Mouse (Mus musculus) thymus, adult 2 months (tissue): Measurements from ENCODE around the gene Gm38394. TPM values are rescaled to one million over a fixed set of nuclear protein-coding genes. Genes with fewer than 3 reads are reported as not detected.

Source experiments
- DNase-seq: peaks from one replicate; pipeline ENCODE4 v3.0.0; 2021
- H3K27ac ChIP-seq: fragments of 200-500 bp; 2 replicates; pipeline ENCODE4 v1.5.1; 2012; ENCODE audit warnings: low read length, control low read depth; ENCODE audit not compliant: control insufficient read depth, insufficient read depth
- H3K27me3 ChIP-seq: fragments of 200-500 bp; 2 replicates; pipeline ENCODE4 v1.6.1; 2012; ENCODE audit warnings: mild to moderate bottlenecking, low read length, moderate library complexity, mixed read lengths; ENCODE audit not compliant: control insufficient read depth, insufficient read depth
- H3K36me3 ChIP-seq: fragments of 200-500 bp; 2 replicates; pipeline ENCODE4 v1.6.1; 2012; ENCODE audit warnings: mild to moderate bottlenecking, low read length, moderate library complexity; ENCODE audit not compliant: control insufficient read depth, insufficient read depth
- H3K4me1 ChIP-seq: fragments of 200-500 bp; replicated peaks from 2 replicates; pipeline ENCODE4 v1.6.1; 2012; ENCODE audit warnings: low read length; ENCODE audit not compliant: control insufficient read depth, insufficient read depth
- H3K4me3 ChIP-seq: fragments of 200-500 bp; 2 replicates; pipeline ENCODE4 v1.5.1; 2012; ENCODE audit warnings: mild to moderate bottlenecking, low read length, control low read depth, moderate library complexity; ENCODE audit not compliant: control insufficient read depth, insufficient read depth
- CTCF ChIP-seq: fragments of 200-500 bp; IDR thresholded peaks from 2 replicates; pipeline ENCODE4 v1.5.1; 2012; ENCODE audit warnings: mild to moderate bottlenecking, control low read depth, low read length, moderate library complexity, borderline replicate concordance; ENCODE audit not compliant: control insufficient read depth, poor library complexity, insufficient read depth; ENCODE audit errors: extremely low read depth
- POLR2A ChIP-seq: fragments of 200-500 bp; IDR thresholded peaks from 2 replicates; pipeline ENCODE4 v1.6.1; 2012; ENCODE audit warnings: mild to moderate bottlenecking, low read length, control low read depth, moderate library complexity; ENCODE audit not compliant: control insufficient read depth, poor library complexity, insufficient read depth; ENCODE audit errors: extremely low read depth
- WGBS: fragments of 180-500 bp; shearing (Covaris S2); methylation state at CpG from one replicate; pipeline ENCODE4 v1.1.7; 2018; 5-methylcytosine and 5-hydroxymethylcytosine counted together
- polyA plus RNA-seq: library from polyadenylated mRNA; depleted of rRNA; stranded (reverse); fragments of >200 nt; gene quantifications from 2 replicates; pipeline ENCODE4 v1.2.3, GENCODE M21; 2012; rRNA removed

Gene Gm38394
- polyA plus RNA-seq, 1 experiment = 5.9 TPM

DNA sequence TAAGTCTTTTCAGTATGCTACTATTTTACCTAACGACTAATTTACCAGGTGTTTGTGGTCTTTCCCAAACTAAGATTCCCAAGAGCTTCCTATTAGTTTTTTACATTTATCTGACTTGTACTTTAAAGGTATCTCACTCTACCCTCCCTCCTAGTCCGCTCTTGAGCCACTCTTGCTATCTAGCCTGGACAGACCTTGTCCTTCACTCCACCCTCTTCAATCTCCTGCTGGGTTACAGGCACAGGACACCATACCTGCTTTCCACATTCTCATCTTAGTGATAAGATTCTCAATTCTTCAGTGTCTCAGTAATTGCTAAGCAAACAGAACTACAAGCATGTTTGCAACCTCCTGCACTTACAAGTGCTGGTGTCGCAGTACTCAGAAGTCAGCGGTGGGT, 57.9 kb downstream of the Gm38394 start:
- peaks cover 63% of the 10 kb centered on the region for H3K36me3 ChIP-seq
- TF ChIP-seq CTCF = no peak
- no peak for TF ChIP-seq POLR2A
- H3K27me3 ChIP-seq = no peaks in the 10 kb centered on the region
- WGBS = over 99% methylated on average over 4 of the region's 4 CpGs
- DNase-seq = no peak
- no peaks in the 10 kb centered on the region for H3K4me1 ChIP-seq
- H3K4me3 ChIP-seq = no peak overlapping the region
- no peak overlapping the region for H3K27ac ChIP-seq

DNA sequence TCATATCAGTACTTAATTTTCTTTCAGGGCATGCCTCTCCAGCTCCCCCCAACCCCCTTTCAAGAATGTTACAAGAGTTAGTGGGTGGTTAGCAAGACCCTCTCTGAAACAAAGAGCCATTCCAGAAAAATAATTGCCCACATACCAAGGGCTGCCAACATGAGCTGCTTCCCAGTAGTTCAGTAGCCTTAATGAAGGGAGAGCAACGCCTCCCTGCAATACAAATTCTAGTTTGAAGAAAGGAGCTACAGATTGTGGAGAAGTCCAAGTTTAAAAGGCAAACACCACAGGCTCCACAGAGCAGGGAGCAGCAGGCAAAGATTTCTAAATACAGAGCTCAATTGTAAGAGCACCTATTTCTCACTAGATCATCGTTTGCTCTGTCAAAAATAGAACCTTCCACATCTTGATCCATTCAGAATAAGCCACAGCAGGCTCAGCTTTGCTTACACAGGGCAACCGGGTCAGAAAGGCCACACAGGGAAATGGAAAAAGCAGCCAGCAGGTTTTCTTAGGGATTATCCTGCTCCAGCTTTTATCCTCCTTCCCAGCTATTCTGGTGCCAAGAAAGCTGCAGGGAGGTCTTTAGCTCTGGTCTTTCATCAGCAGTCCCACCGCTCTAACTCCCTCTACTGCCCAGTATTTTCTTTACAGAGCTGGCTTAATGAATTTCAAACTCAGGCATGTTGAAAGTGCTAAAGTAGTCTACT, 64.7 kb downstream of the Gm38394 start:
- Histone ChIP-seq H3K27ac (no peak overlapping the region), H3K4me1 (no peaks in the 10 kb centered on the region), H3K36me3 (no peaks in the 10 kb centered on the region; the same call in 1 of the 2 replicates), H3K27me3 (no peaks in the 10 kb centered on the region), H3K4me3 (no peak overlapping the region)
- TF ChIP-seq POLR2A (no peak), CTCF (no peak)
- DNase-seq = no peak
- 50% methylated on average over 4 of the region's 4 CpGs for WGBS

DNA sequence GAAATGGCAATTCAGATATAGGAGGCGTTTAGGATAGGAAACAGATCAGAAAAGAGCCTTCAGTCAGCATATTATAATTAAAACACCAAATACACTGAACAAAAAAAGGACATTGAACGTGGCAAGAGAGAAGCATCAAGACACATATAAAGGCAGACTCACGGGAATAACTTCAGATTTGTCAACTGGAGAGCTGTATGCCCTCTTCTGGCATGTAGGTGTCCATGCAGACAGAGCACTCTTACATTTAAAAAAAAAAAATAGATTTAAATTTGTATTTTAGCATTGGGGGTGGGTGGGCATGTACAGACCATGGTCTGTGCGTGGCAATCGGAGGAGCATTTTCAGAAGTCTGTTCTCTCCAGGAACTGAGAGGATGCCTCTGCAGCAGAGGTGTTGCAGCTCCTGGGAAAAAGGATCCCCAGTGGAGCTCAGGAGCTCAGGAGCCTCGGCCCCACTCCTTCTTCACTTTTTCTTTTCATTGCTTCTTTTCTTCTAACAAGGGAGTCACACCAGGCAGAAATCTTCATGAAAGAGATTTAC, 75.1 kb downstream of the Gm38394 start:
- no peaks in the 10 kb centered on the region for H3K27me3 ChIP-seq
- H3K4me3 ChIP-seq = no peak overlapping the region
- no peaks in the 10 kb centered on the region for H3K36me3 ChIP-seq
- no peak overlapping the region for H3K27ac ChIP-seq
- H3K4me1 ChIP-seq = no peaks in the 10 kb centered on the region
- 86% methylated on average over 6 of the region's 6 CpGs for WGBS
- TF ChIP-seq CTCF (no peak), POLR2A (no peak)
- DNase-seq = no peak

DNA sequence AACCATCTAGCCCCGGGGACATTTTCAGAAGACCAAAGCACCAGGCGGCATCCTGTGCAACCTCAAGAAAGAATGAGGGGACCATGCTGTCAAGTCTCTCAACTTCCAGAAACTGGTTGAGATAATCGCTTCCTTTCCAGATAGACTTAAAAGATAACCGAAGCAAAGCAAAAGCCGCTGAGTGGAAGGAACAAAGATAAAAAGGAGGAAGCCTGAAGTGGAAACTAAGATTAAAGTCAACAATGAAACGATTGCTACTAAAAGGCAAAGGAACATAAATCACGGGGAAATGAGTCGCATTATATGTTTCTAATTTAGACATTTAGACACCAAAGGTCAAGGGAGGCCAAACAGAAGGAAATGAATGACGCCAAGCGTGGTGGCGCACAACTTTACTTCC, 89.8 kb downstream of the Gm38394 start:
- no peak overlapping the region for H3K27ac ChIP-seq
- TF ChIP-seq CTCF = no peak
- DNase-seq = no peak
- no peaks in the 10 kb centered on the region for H3K36me3 ChIP-seq
- H3K27me3 ChIP-seq = no peaks in the 10 kb centered on the region
- H3K4me1 ChIP-seq = peaks cover 3% of the 10 kb centered on the region
- H3K4me3 ChIP-seq = no peak overlapping the region
- WGBS = 13% methylated on average over 11 of the region's 11 CpGs

Other genes starting within 250 kb of the Gm38394 start
- gene Sox13, start 236.9 kb downstream of the Gm38394 start, polyA plus RNA-seq = 17.2 and 22.1 TPM in 2 replicates
- gene Snrpe, start 51.0 kb downstream of the Gm38394 start, polyA plus RNA-seq = 81.6 and 108 TPM in 2 replicates
- gene Zbed6, start 433 bp downstream of the Gm38394 start, polyA plus RNA-seq = 4.1 and 5.3 TPM in 2 replicates
- 19.3 and 21.9 TPM in 2 replicates for gene Lax1, start 28.8 kb upstream of the Gm38394 start, polyA plus RNA-seq
- 4.0 and 4.1 TPM in 2 replicates for gene Atp2b4, start 139.7 kb upstream of the Gm38394 start, polyA plus RNA-seq
- gene Optc, start 246.7 kb upstream of the Gm38394 start, polyA plus RNA-seq = 0.91 and 1.0 TPM in 2 replicates